Mouse (Mus musculus) midbrain, embryonic 15.5 days (tissue): ENCODE measurements at regions not wholly inside any gene's neighbourhood (a gene's known extent, or its start where the extent isn't known, plus 50 kb on each side); places are given as distances from the start of the nearest gene placed in this dataset.

Experiments
- ATAC-seq: fragments of 200-750 bp; cut with Nextera tagmentation; replicated peaks from 2 replicates; pipeline ENCODE4 v1.8.0; 2017; ENCODE audit warnings: moderate TSS enrichment
- H3K27ac ChIP-seq: fragments of 300-500 bp; sonication (generic); 2 replicates; pipeline ENCODE4 v1.5.1; 2015; ENCODE audit warnings: mild to moderate bottlenecking, inconsistent platforms
- H3K27me3 ChIP-seq: fragments of 300-500 bp; sonication (generic); replicated peaks from 2 replicates; pipeline ENCODE4 v1.6.1; 2015; ENCODE audit warnings: inconsistent platforms
- H3K36me3 ChIP-seq: fragments of 300-500 bp; sonication (generic); replicated peaks from 2 replicates; pipeline ENCODE4 v1.6.1; 2015; ENCODE audit warnings: inconsistent platforms
- H3K4me1 ChIP-seq: fragments of 300-500 bp; sonication (generic); 2 replicates; pipeline ENCODE4 v1.6.1; 2015; ENCODE audit warnings: inconsistent platforms
- H3K4me2 ChIP-seq: fragments of 300-500 bp; sonication (generic); 2 replicates; pipeline ENCODE4 v1.6.1; 2015; ENCODE audit warnings: inconsistent platforms, mild to moderate bottlenecking, moderate library complexity
- H3K4me3 ChIP-seq: fragments of 300-500 bp; sonication (generic); 2 replicates; pipeline ENCODE4 v1.5.1; 2015; ENCODE audit warnings: mild to moderate bottlenecking, inconsistent platforms
- H3K9ac ChIP-seq: fragments of 300-500 bp; sonication (generic); 2 replicates; pipeline ENCODE4 v1.6.1; 2015; ENCODE audit warnings: mild to moderate bottlenecking, inconsistent platforms
- H3K9me3 ChIP-seq: fragments of 300-500 bp; sonication (generic); 2 replicates; pipeline ENCODE4 v1.6.1; 2016; ENCODE audit warnings: inconsistent platforms
- WGBS: fragments of 180-500 bp; shearing (Covaris S2); methylation state at CpG from one replicate; pipeline ENCODE4 v1.1.7; 2015; ENCODE audit warnings: mixed read lengths; 5-methylcytosine and 5-hydroxymethylcytosine counted together

GRCm38 (mm10) chr5:75793184-75793583 is 185.1 kb downstream of the Kdr start:
- Histone ChIP-seq H3K27me3 (no peaks in the 10 kb centered on the region), H3K4me1 (no peaks in the 10 kb centered on the region), H3K27ac (no peak overlapping the region), H3K4me3 (no peak overlapping the region), H3K9me3 (no peaks in the 10 kb centered on the region), H3K36me3 (no peaks in the 10 kb centered on the region), H3K9ac (no peak overlapping the region), H3K4me2 (no peak overlapping the region)
- no peak for ATAC-seq

GRCm38 (mm10) chr5:75791738-75792137 is 186.5 kb downstream of the Kdr start:
- no peaks in the 10 kb centered on the region for H3K4me1 ChIP-seq
- no peak overlapping the region for H3K4me2 ChIP-seq
- H3K9ac ChIP-seq = no peak overlapping the region
- WGBS = 92% methylated on average over 8 of the region's 8 CpGs
- H3K27ac ChIP-seq = no peak overlapping the region
- ATAC-seq = no peak
- no peaks in the 10 kb centered on the region for H3K36me3 ChIP-seq
- H3K4me3 ChIP-seq = no peak overlapping the region
- H3K27me3 ChIP-seq = no peaks in the 10 kb centered on the region
- H3K9me3 ChIP-seq = no peaks in the 10 kb centered on the region

GRCm38 (mm10) chr5:75788087-75788486 is 190.2 kb downstream of the Kdr start:
- 35% methylated on average over 3 of the region's 3 CpGs for WGBS
- Histone ChIP-seq H3K27me3 (0 out of 2 replicates have a peak, but pooled peaks cover 3% of the 10 kb centered on the region), H3K4me2 (no peak overlapping the region), H3K9ac (no peak overlapping the region), H3K27ac (no peak overlapping the region), H3K36me3 (no peaks in the 10 kb centered on the region), H3K4me1 (no peaks in the 10 kb centered on the region), H3K4me3 (no peak overlapping the region), H3K9me3 (no peaks in the 10 kb centered on the region)
- ATAC-seq = no peak

- no peak overlapping the region for H3K27ac ChIP-seq
- ATAC-seq = no peak
- no peak overlapping the region for H3K9ac ChIP-seq
- WGBS = 90% methylated on average over 3 of the region's 3 CpGs
- no peaks in the 10 kb centered on the region for H3K36me3 ChIP-seq
- H3K9me3 ChIP-seq = no peaks in the 10 kb centered on the region
- H3K4me3 ChIP-seq = no peak overlapping the region
- H3K4me1 ChIP-seq = no peaks in the 10 kb centered on the region
- H3K4me2 ChIP-seq = no peak overlapping the region
- H3K27me3 ChIP-seq = 0 out of 2 replicates have a peak, but pooled peaks cover 3% of the 10 kb centered on the region
Measured at GRCm38 (mm10) chr5:75786196-75786595, 192.1 kb downstream of the Kdr start.

GRCm38 (mm10) chr5:75784998-75785593 is 193.2 kb downstream of the Kdr start:
- Histone ChIP-seq H3K36me3 (no peaks in the 10 kb centered on the region), H3K27me3 (0 out of 2 replicates have a peak, but pooled peaks cover 3% of the 10 kb centered on the region), H3K4me1 (no peaks in the 10 kb centered on the region), H3K9ac (no peak overlapping the region), H3K27ac (no peak overlapping the region), H3K9me3 (no peaks in the 10 kb centered on the region), H3K4me2 (no peak overlapping the region), H3K4me3 (no peak overlapping the region)
- no peak for ATAC-seq
- 89% methylated on average over 8 of the region's 8 CpGs for WGBS

- 87% methylated on average over 5 of the region's 5 CpGs for WGBS
- H3K4me3 ChIP-seq = no peak overlapping the region
- no peak overlapping the region for H3K4me2 ChIP-seq
- 0 out of 2 replicates have a peak, but pooled peaks cover 3% of the 10 kb centered on the region for H3K9me3 ChIP-seq
- no peak overlapping the region for H3K27ac ChIP-seq
- H3K36me3 ChIP-seq = no peaks in the 10 kb centered on the region
- H3K27me3 ChIP-seq = no peaks in the 10 kb centered on the region
- H3K4me1 ChIP-seq = no peaks in the 10 kb centered on the region
- no peak overlapping the region for H3K9ac ChIP-seq
- no peak for ATAC-seq
Measured at GRCm38 (mm10) chr5:75770592-75770991, 195.9 kb downstream of the Kit start.

GRCm38 (mm10) chr5:75767213-75767612 is 192.5 kb downstream of the Kit start:
- H3K36me3 ChIP-seq = no peaks in the 10 kb centered on the region
- H3K4me2 ChIP-seq = no peak overlapping the region
- 0 out of 2 replicates have a peak, but pooled peaks cover 7% of the 10 kb centered on the region for H3K4me1 ChIP-seq
- ATAC-seq = no peak
- no peaks in the 10 kb centered on the region for H3K27me3 ChIP-seq
- WGBS = 89% methylated on average over 1 of the region's 1 CpGs
- no peak overlapping the region for H3K9ac ChIP-seq
- H3K27ac ChIP-seq = no peak overlapping the region
- 0 out of 2 replicates have a peak, but pooled peaks cover 3% of the 10 kb centered on the region for H3K9me3 ChIP-seq
- no peak overlapping the region for H3K4me3 ChIP-seq

- H3K9ac ChIP-seq = no peak overlapping the region
- H3K27ac ChIP-seq = peak overlapping the region; percentile 40; the same call in 1 of the 2 replicates
- H3K27me3 ChIP-seq = no peaks in the 10 kb centered on the region
- 49% methylated on average over 6 of the region's 6 CpGs for WGBS
- H3K9me3 ChIP-seq = 0 out of 2 replicates have a peak, but pooled peaks cover 3% of the 10 kb centered on the region
- no peak for ATAC-seq
- no peaks in the 10 kb centered on the region for H3K36me3 ChIP-seq
- H3K4me3 ChIP-seq = no peak overlapping the region
- no peak overlapping the region for H3K4me2 ChIP-seq
- H3K4me1 ChIP-seq = 0 out of 2 replicates have a peak, but pooled peaks cover 7% of the 10 kb centered on the region
Measured at GRCm38 (mm10) chr5:75762374-75762773, 187.7 kb downstream of the Kit start.

GRCm38 (mm10) chr5:75761459-75762310 is 187.0 kb downstream of the Kit start:
- Histone ChIP-seq H3K4me3 (no peak overlapping the region), H3K9me3 (no peaks in the 10 kb centered on the region), H3K36me3 (no peaks in the 10 kb centered on the region), H3K9ac (no peak overlapping the region), H3K27ac (no peak overlapping the region), H3K4me1 (0 out of 2 replicates have a peak, but pooled peaks cover 7% of the 10 kb centered on the region), H3K4me2 (no peak overlapping the region), H3K27me3 (no peaks in the 10 kb centered on the region)
- WGBS = 80% methylated on average over 11 of the region's 11 CpGs
- ATAC-seq = no peak

- no peaks in the 10 kb centered on the region for H3K9me3 ChIP-seq
- H3K27me3 ChIP-seq = no peaks in the 10 kb centered on the region
- WGBS = 62% methylated on average over 7 of the region's 7 CpGs
- H3K4me2 ChIP-seq = no peak overlapping the region
- H3K9ac ChIP-seq = no peak overlapping the region
- no peak for ATAC-seq
- 0 out of 2 replicates have a peak, but pooled peaks cover 3% of the 10 kb centered on the region for H3K4me1 ChIP-seq
- H3K4me3 ChIP-seq = no peak overlapping the region
- no peak overlapping the region for H3K27ac ChIP-seq
- H3K36me3 ChIP-seq = no peaks in the 10 kb centered on the region
Measured at GRCm38 (mm10) chr5:75756168-75756567, 181.5 kb downstream of the Kit start.

GRCm38 (mm10) chr5:75754356-75754755 is 179.6 kb downstream of the Kit start:
- peak overlapping the region; percentile 5; the same call in 1 of the 2 replicates for H3K27ac ChIP-seq
- no peak for ATAC-seq
- WGBS = 28% methylated on average over 7 of the region's 7 CpGs
- H3K4me2 ChIP-seq = no peak overlapping the region
- H3K27me3 ChIP-seq = no peaks in the 10 kb centered on the region
- H3K4me3 ChIP-seq = no peak overlapping the region
- no peaks in the 10 kb centered on the region for H3K36me3 ChIP-seq
- H3K4me1 ChIP-seq = 0 out of 2 replicates have a peak, but pooled peaks cover 3% of the 10 kb centered on the region
- H3K9me3 ChIP-seq = no peaks in the 10 kb centered on the region
- H3K9ac ChIP-seq = no peak overlapping the region

- Histone ChIP-seq H3K36me3 (no peaks in the 10 kb centered on the region), H3K4me2 (no peak overlapping the region), H3K9me3 (no peaks in the 10 kb centered on the region), H3K4me3 (no peak overlapping the region), H3K27me3 (no peaks in the 10 kb centered on the region), H3K9ac (no peak overlapping the region), H3K27ac (no peak overlapping the region), H3K4me1 (peaks cover 4% of the 10 kb centered on the region)
- no peak for ATAC-seq
- WGBS = 82% methylated on average over 9 of the region's 9 CpGs
Measured at GRCm38 (mm10) chr5:75745311-75745710, 170.6 kb downstream of the Kit start.
